Mouse (Mus musculus): ENCODE measurements at regions not wholly inside any gene's neighbourhood (a gene's known extent, or its start where the extent isn't known, plus 50 kb on each side); places are given as distances from the start of the nearest gene placed in this dataset.

DNA sequence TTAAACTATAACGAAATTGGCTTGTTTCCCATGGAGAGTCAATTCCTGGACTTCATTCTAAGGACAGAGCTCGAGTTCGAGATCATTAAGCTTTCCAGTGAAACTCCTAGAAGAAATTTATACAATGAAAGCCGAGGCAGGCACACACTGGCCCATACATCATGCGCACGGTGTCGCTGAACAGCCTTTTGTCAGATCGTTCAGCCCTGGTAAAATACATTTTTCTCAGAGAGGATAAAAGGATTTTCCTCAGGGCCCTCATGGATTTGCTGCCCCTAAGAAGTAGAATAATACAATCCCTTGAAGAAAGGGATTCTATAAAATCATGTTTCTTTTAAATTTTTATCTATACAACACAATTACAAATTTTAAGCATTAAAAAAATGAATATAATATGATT lies 387.2 kb downstream of the Basp1 start:
- H3K4me3 ChIP-seq (replicated peaks; ENCODE audit: low read length) = no peak overlapping the region
- no peak for ATAC-seq (ENCODE audit: low FRiP score, low read depth)
- 51% methylated on average over 8 of the region's 8 CpGs for WGBS
- H3K36me3 ChIP-seq (ENCODE audit: control insufficient read depth, insufficient read depth, low read length) = no peaks in the 10 kb centered on the region
- H3K9ac ChIP-seq (ENCODE audit: low read depth, low read length, severe bottlenecking) = no peak overlapping the region
- no peak for TF ChIP-seq POLR2A (IDR thresholded peaks at IDR 0.05; ENCODE audit: borderline replicate concordance, extremely low read depth, insufficient read depth, insufficient read length)
- H3K27ac ChIP-seq (replicated peaks; ENCODE audit: low read depth, low read length) = no peak overlapping the region
- no peaks in the 10 kb centered on the region for H3K27me3 ChIP-seq (ENCODE audit: control insufficient read depth, insufficient read depth, low read length)
- H3K4me2 ChIP-seq (replicated peaks; ENCODE audit: low read depth, low read length, severe bottlenecking) = no peak overlapping the region
- DNase-seq (ENCODE audit: low spot score) = no peak
- H3K4me1 ChIP-seq (ENCODE audit: control insufficient read depth, insufficient read depth, low read length) = no peaks in the 10 kb centered on the region
- no peaks in the 10 kb centered on the region for H3K9me3 ChIP-seq (ENCODE audit: control insufficient read depth, low read length)

GRCm38 (mm10) chr15:25020916-25021315 lies 392.6 kb downstream of the Basp1 start:
- no peak overlapping the region for H3K9ac ChIP-seq (ENCODE audit: low read depth, low read length, severe bottlenecking)

DNA sequence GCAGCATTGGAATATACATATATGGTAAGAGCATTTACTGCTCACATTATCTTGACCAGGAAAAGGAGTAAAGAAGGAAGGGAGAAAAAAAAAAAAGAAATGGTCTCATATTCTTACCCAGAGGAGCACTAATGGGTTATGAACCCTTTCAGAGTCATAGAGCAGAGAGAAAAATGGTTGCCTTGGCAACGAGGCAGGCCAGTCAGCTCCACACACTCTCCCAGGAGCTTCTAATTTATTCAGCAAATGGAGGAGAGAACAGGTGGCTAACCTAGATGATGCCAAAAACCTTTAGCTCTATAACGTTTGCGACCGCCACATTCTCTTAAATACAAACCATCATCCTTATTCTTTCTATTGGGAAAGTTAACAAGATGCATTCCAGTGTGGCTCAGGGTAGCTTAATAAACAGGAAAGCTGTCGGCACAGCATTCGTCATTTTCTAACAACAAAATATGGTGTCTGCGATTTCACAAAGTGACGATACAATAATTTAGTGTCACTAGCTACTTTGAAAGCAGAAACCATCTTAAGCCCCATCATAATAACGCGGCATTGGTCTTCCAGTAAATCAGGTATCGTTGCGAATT lies 394.1 kb downstream of the Basp1 start:
- no peaks in the 10 kb centered on the region for H3K4me1 ChIP-seq (ENCODE audit: control insufficient read depth, insufficient read depth, low read length)
- DNase-seq (ENCODE audit: low spot score) (peak; percentile 35), ATAC-seq (ENCODE audit: low FRiP score, low read depth) (peak; percentile 79; the same call in 1 of the 2 replicates)
- H3K4me3 ChIP-seq (replicated peaks; ENCODE audit: low read length) = no peak overlapping the region
- H3K27ac ChIP-seq (replicated peaks; ENCODE audit: low read depth, low read length) = no peak overlapping the region
- 63% methylated on average over 12 of the region's 12 CpGs for WGBS
- no peaks in the 10 kb centered on the region for H3K36me3 ChIP-seq (ENCODE audit: control insufficient read depth, insufficient read depth, low read length)
- no peak for TF ChIP-seq POLR2A (IDR thresholded peaks at IDR 0.05; ENCODE audit: borderline replicate concordance, extremely low read depth, insufficient read depth, insufficient read length)
- no peaks in the 10 kb centered on the region for H3K9me3 ChIP-seq (ENCODE audit: control insufficient read depth, low read length)
- H3K27me3 ChIP-seq (ENCODE audit: control insufficient read depth, insufficient read depth, low read length) = no peaks in the 10 kb centered on the region
- no peak overlapping the region for H3K9ac ChIP-seq (ENCODE audit: low read depth, low read length, severe bottlenecking)
- H3K4me2 ChIP-seq (replicated peaks; ENCODE audit: low read depth, low read length, severe bottlenecking) = no peak overlapping the region

More at GRCm38 (mm10) chr15:25020916-25021315, 392.6 kb downstream of the Basp1 start:
- no peak for TF ChIP-seq POLR2A (IDR thresholded peaks at IDR 0.05; ENCODE audit: borderline replicate concordance, extremely low read depth, insufficient read depth, insufficient read length)
- Histone ChIP-seq H3K4me1 (ENCODE audit: control insufficient read depth, insufficient read depth, low read length) (no peaks in the 10 kb centered on the region), H3K4me2 (replicated peaks; ENCODE audit: low read depth, low read length, severe bottlenecking) (no peak overlapping the region), H3K4me3 (replicated peaks; ENCODE audit: low read length) (no peak overlapping the region), H3K9me3 (ENCODE audit: control insufficient read depth, low read length) (no peaks in the 10 kb centered on the region), H3K36me3 (ENCODE audit: control insufficient read depth, insufficient read depth, low read length) (no peaks in the 10 kb centered on the region), H3K27me3 (ENCODE audit: control insufficient read depth, insufficient read depth, low read length) (no peaks in the 10 kb centered on the region), H3K27ac (replicated peaks; ENCODE audit: low read depth, low read length) (no peak overlapping the region)
- no peak for ATAC-seq (ENCODE audit: low FRiP score, low read depth)
- DNase-seq (ENCODE audit: low spot score) = no peak
- WGBS = 70% methylated on average over 3 of the region's 3 CpGs

GRCm38 (mm10) chr15:25018937-25019336 lies 394.6 kb downstream of the Basp1 start:
- WGBS = 78% methylated on average over 3 of the region's 3 CpGs
- Histone ChIP-seq H3K36me3 (ENCODE audit: control insufficient read depth, insufficient read depth, low read length) (no peaks in the 10 kb centered on the region), H3K9me3 (ENCODE audit: control insufficient read depth, low read length) (no peaks in the 10 kb centered on the region), H3K27ac (replicated peaks; ENCODE audit: low read depth, low read length) (no peak overlapping the region), H3K9ac (ENCODE audit: low read depth, low read length, severe bottlenecking) (no peak overlapping the region), H3K4me3 (replicated peaks; ENCODE audit: low read length) (no peak overlapping the region), H3K27me3 (ENCODE audit: control insufficient read depth, insufficient read depth, low read length) (no peaks in the 10 kb centered on the region), H3K4me2 (replicated peaks; ENCODE audit: low read depth, low read length, severe bottlenecking) (no peak overlapping the region), H3K4me1 (ENCODE audit: control insufficient read depth, insufficient read depth, low read length) (no peaks in the 10 kb centered on the region)
- no peak for ATAC-seq (ENCODE audit: low FRiP score, low read depth)
- no peak for DNase-seq (ENCODE audit: low spot score)
- no peak for TF ChIP-seq POLR2A (IDR thresholded peaks at IDR 0.05; ENCODE audit: borderline replicate concordance, extremely low read depth, insufficient read depth, insufficient read length)

DNA sequence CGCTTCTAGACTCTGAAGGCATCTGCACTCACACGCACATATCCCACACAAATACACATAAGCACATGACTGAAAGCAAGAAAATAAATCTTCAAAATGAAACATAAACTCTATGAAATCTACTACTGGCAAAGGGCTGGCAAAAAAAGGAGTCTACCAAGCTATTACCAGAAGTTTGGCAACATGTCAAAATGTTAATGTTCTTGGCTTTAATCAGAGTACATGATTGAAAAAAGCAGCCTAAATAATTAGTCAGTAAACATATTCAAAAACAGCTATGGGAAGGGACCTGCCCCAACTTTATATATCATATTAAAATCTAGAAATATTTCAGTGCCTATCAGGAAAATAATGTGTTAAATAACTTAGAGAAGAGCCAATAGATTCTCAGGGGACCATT lies 405.8 kb downstream of the Basp1 start:
- no peak for TF ChIP-seq POLR2A (IDR thresholded peaks at IDR 0.05; ENCODE audit: borderline replicate concordance, extremely low read depth, insufficient read depth, insufficient read length)

More for the DNA sequence above, 405.8 kb downstream of the Basp1 start:
- Histone ChIP-seq H3K9ac (ENCODE audit: low read depth, low read length, severe bottlenecking) (no peak overlapping the region), H3K27ac (replicated peaks; ENCODE audit: low read depth, low read length) (no peak overlapping the region), H3K4me2 (replicated peaks; ENCODE audit: low read depth, low read length, severe bottlenecking) (no peak overlapping the region), H3K27me3 (ENCODE audit: control insufficient read depth, insufficient read depth, low read length) (no peaks in the 10 kb centered on the region), H3K4me3 (replicated peaks; ENCODE audit: low read length) (no peak overlapping the region), H3K9me3 (ENCODE audit: control insufficient read depth, low read length) (no peaks in the 10 kb centered on the region), H3K4me1 (ENCODE audit: control insufficient read depth, insufficient read depth, low read length) (no peaks in the 10 kb centered on the region), H3K36me3 (ENCODE audit: control insufficient read depth, insufficient read depth, low read length) (no peaks in the 10 kb centered on the region)
- 89% methylated on average over 2 of the region's 2 CpGs for WGBS
- no peak for DNase-seq (ENCODE audit: low spot score)
- ATAC-seq (ENCODE audit: low FRiP score, low read depth) = no peak
